Mouse (Mus musculus) bone marrow macrophage, adult 2 months (primary cell): ENCODE measurements around the gene Lrrc26. TPM values are rescaled to one million over a fixed set of nuclear protein-coding genes. Genes with fewer than 3 reads are reported as not detected.

Source experiments
- H3K27ac ChIP-seq: 2 replicates; pipeline ENCODE4 v1.5.1; 2012; ENCODE audit warnings: low read depth, low read length; ENCODE audit not compliant: insufficient read depth
- H3K4me1 ChIP-seq: 2 replicates; pipeline ENCODE4 v1.6.1; 2012; ENCODE audit warnings: low read length; ENCODE audit not compliant: control insufficient read depth, insufficient read depth
- H3K4me3 ChIP-seq: 2 replicates; pipeline ENCODE4 v1.5.1; 2012; ENCODE audit warnings: mild to moderate bottlenecking, low read length, moderate library complexity; ENCODE audit not compliant: insufficient read depth
- CTCF ChIP-seq: IDR thresholded peaks from 2 replicates; pipeline ENCODE4 v1.5.1; 2012; ENCODE audit warnings: low read depth, mild to moderate bottlenecking, low read length, moderate library complexity
- POLR2A ChIP-seq: IDR thresholded peaks from 2 replicates; pipeline ENCODE4 v1.6.1; 2012; ENCODE audit warnings: mild to moderate bottlenecking, low read depth, low read length, borderline replicate concordance
- polyA plus RNA-seq: library from polyadenylated mRNA; stranded (reverse); fragments of >200 nt; gene quantifications from 2 replicates; pipeline ENCODE4 v1.2.4, GENCODE M21; 2012; ENCODE audit not compliant: missing spikeins, insufficient read depth, insufficient read length

Lrrc26 gene
- polyA plus RNA-seq, 1 experiment: not detected

GRCm38 (mm10) chr2:25258887-25259286 lies 30.8 kb upstream of the Lrrc26 start:
- H3K4me3 ChIP-seq: no peak overlapping the region
- no peak overlapping the region for H3K27ac ChIP-seq
- no peak for TF ChIP-seq CTCF
- no peak for TF ChIP-seq POLR2A
- H3K4me1 ChIP-seq: peaks cover 10% of the 10 kb centered on the region

DNA sequence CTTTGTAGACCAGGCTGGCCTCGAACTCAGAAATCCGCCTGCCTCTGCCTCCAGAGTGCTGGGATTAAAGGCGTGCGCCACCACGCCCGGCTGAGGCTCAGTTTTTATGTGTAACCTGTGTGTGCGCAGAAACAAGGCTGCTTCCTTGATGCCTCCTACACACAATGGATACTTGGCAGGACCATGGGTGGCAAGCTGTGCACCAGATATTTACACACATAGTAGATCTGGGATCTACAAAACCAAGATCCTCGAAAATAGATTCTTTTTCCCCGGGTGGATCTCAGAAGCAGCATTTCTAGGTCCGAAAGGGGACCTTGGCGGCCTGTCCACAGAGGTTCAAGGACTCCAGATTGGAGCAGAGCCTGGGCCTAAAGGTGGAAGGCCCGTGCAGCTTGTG lies 27.8 kb upstream of the Lrrc26 start:
- Histone ChIP-seq H3K27ac (no peak overlapping the region), H3K4me3 (peak overlapping the region; percentile 50), H3K4me1 (peaks cover 33% of the 10 kb centered on the region)
- TF ChIP-seq CTCF (no peak), POLR2A (no peak)

DNA sequence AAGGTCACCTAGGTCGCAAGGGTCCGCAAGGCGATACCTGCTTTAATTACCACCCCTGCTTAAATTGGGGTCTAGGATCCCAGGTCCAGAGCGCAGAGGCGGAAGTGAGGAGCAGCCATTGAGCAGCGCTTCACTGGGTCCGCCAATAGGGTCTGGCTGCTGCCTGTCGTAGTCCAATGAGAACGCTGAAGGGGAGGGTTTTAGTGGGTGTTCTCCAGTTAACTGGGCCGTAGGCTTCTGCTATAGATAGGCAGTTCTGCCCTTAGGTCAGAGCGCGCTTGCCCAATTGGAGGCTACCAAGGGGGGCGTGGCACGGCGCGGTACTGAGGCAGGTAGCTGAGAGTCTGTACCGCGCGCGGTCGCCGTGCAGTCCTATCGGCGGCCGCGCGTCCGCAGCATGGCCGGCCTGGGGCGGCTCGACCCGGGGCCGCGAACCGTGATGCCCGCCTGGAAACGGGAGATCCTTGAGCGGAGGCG lies 27.4 kb upstream of the Lrrc26 start, which contains the start of gene Tprn:
Gene Tprn, plus strand, starts transcription at position 328 of the 477 bp plus-strand sequence.
- Histone ChIP-seq H3K27ac (peak within 1 kb of the TSS; percentile 23), H3K4me1 (peaks cover 35% of the 10 kb centered on the region), H3K4me3 (peak within 1 kb of the TSS; percentile 89)
- TF ChIP-seq CTCF: no peak
- no peak for TF ChIP-seq POLR2A

DNA sequence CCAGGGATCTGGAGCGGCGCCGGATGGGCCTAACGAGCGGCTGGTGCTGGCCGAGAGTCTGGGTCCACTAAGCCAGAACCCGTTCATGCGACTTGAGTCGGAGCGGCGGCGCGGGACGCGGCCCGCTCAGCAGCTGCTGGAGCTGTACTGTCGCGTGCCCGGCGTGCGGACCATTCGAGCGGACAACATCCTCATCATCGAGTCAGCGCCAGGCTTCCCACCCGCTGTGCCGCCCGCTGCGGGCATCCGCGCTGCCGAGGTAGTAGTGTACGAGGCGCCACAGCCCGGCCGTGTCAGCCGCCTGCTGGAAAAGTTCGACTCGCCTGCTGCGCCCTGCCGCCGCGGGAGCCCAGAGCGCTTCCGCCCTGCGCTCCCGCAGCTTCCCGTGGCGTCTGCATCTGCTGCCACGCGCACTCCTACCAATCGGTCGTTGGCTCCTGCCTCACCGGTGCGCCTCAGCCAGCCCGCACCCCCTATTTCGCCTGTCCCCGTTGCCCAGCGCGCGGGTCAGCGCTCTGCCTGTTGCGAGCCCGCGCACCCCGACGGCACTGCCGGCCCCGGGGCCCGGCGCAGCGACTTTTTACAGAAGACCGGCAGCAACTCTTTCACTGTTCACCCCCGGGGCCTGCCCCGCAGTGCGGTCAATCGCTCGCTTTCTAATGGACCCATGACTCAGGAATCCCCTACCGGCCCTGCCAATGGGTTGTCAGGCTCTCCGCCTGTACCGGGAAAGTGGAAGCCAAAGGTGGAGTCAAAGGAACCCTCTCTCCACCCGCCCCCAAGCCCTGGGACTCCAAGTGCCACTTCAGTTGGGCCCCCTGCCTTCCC lies 26.7 kb upstream of the Lrrc26 start:
- H3K4me1 ChIP-seq: peaks cover 39% of the 10 kb centered on the region
- peak overlapping the region; percentile 23 for H3K27ac ChIP-seq
- H3K4me3 ChIP-seq: peak overlapping the region; percentile 89
- TF ChIP-seq CTCF: no peak
- no peak for TF ChIP-seq POLR2A

DNA sequence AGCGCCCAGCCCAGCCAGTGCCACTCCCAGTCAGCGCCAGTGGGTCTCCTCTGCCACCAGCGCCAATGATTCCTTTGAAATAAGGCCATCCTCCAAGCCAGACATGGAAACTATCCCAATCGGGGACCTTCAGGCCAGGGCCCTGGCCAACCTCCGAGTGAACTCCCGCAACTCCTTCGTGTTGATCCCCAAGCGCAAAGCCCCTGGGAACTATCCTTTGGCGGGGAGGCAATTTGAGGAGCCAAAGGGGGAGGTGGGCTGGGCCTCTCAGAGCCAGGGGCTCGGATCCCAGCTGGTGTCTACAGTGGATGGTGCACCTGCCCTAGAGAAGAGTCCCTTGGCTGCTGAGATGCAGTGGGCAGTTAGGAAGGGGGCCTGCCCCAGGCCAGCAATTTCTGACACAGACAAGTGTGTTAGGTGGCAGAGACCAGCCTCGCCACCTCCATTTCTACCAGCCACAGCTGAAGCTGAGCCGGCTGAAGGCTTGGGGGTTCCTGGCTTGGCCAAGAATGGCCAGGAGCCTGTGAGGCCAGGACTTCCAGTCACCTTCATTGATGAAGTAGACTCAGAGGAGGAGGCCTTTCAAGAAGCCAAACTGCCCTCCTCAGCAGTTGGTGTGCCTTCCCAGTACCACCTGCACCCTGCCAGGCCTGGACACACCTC lies 26.0 kb upstream of the Lrrc26 start:
- H3K27ac ChIP-seq: no peak overlapping the region
- TF ChIP-seq POLR2A (no peak), CTCF (no peak)
- peaks cover 42% of the 10 kb centered on the region for H3K4me1 ChIP-seq

DNA sequence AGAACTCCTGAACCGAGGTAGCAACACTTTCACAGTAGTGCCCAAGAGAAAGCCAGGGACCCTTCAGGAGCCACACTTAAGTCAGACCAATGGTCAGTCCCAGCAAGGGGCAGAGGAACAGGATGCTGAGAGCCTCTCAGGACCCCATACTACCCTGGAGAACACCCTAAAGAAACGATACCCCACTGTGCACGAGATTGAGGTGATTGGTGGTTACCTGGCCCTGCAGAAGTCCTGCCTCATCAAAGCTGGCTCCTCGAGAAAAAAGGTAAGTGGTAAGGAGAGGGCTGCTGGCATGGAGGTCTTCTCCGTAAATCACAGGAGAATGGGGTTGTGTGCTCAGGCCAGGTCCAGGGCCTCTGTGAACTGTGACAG lies 25.4 kb upstream of the Lrrc26 start:
- Histone ChIP-seq H3K27ac (no peak overlapping the region), H3K4me1 (peaks cover 45% of the 10 kb centered on the region), H3K4me3 (peak overlapping the region; percentile 89)
- TF ChIP-seq POLR2A: no peak
- TF ChIP-seq CTCF: no peak

More for the DNA sequence above, 26.0 kb upstream of the Lrrc26 start:
- peak overlapping the region; percentile 89 for H3K4me3 ChIP-seq

- Histone ChIP-seq H3K27ac (no peak overlapping the region), H3K4me1 (peaks cover 45% of the 10 kb centered on the region), H3K4me3 (peak overlapping the region; percentile 89; the same call in 1 of the 2 replicates)
- no peak for TF ChIP-seq CTCF
- no peak for TF ChIP-seq POLR2A
These were observed 24.9 kb upstream of the Lrrc26 start for GRCm38 (mm10) chr2:25264851-25265250.

- TF ChIP-seq CTCF (no peak), POLR2A (no peak)
- H3K27ac ChIP-seq: peak overlapping the region; percentile 30
- H3K4me3 ChIP-seq: peak overlapping the region; percentile 35
- peaks cover 49% of the 10 kb centered on the region for H3K4me1 ChIP-seq
These were observed 23.6 kb upstream of the Lrrc26 start for GRCm38 (mm10) chr2:25265897-25266656.

DNA sequence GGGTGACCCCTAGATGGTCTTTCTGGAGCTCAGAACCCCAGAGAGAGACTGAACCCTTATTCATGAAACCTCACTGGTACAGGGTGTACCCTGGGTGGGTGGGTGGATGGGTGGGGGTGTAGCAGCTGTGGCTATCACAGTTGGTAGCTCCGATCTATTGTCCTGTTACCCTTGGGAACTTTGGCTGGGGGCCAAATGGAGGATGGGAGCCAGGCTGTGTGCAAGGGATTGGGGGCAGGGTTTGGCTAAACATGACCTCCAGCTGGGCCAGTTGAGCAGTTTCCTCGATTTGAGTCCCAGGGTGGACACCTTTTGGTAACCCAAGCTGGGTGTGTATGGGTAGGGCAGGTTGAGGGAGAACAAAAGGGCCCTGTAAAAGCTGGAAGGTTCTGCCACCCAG lies 23.0 kb upstream of the Lrrc26 start:
- Histone ChIP-seq H3K4me1 (peaks cover 49% of the 10 kb centered on the region), H3K4me3 (peak overlapping the region; percentile 35), H3K27ac (no peak overlapping the region)
- TF ChIP-seq POLR2A (no peak), CTCF (no peak)

DNA sequence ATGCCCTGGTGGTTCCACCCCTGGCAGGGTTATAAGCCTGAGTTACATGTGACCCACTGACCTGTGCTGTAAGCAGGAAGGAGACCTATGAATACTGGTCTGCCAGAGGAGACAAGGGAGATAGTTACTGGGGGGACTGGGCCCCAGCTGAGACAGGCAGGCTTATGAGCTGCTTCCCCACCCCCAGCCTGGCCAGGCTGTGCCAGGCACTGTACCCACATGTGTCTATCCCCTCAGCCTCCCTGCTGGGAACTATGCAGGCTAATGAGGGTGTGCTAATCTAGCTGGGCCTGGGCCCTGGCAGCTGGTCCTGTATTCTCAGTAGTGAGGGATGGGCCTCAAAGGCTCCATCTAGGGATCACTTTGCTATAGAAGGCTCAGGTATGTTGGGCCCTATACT lies 22.5 kb upstream of the Lrrc26 start:
- H3K27ac ChIP-seq: no peak overlapping the region
- TF ChIP-seq POLR2A: no peak
- TF ChIP-seq CTCF: no peak
- H3K4me3 ChIP-seq: no peak overlapping the region
- H3K4me1 ChIP-seq: peaks cover 49% of the 10 kb centered on the region
